Mouse (Mus musculus): ENCODE data around the gene Sgms1.

Sgms1 gene

DNA sequence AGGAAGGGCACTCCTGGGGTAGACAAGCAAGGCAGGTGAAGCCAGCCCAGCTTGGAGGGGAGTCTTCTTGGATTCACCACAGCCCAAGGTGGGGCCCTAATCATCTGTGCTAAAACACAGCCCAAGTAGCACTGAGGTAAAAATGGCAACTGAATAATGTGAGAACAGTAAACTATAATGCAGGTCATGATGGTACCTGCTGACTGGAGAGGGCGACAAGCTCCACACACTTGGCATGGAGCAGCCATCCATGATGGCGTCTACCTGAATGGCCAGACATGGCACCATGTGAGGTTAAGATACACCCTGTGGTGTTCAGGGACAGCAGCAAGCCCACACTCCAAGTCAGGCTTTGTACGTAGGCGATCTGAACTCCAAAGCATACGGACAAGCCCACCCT is 190.4 kb downstream of the Sgms1 start:
- DNase-seq: no peak

DNA sequence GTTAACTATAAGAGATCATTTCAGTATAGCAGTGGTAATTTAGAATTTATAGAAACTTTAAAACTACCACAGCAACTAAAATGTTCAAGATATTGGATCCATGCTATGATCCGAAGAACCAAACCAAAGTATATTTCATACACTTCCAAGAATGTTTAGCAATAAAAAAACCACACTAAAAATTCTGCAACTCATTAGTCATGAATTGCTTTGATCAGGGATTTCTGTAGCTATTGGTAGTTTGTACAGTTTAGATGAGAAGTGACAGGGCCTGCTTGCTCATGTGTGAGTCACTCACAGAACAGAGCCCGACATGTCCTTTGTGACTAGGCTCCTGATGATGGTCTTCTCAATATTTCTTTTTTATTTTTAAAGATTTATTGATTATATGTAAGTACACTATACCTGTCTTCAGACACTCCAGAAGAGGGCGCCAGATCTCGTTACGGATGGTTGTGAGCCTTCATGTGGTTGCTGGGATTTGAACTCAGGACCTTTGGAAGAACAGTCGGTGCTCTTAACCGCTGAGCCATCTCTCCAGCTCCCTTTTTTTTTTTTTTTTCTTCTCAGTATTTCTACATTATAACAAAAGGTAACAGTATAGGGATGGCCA is 190.9 kb downstream of the Sgms1 start:
- no peak for DNase-seq

DNA sequence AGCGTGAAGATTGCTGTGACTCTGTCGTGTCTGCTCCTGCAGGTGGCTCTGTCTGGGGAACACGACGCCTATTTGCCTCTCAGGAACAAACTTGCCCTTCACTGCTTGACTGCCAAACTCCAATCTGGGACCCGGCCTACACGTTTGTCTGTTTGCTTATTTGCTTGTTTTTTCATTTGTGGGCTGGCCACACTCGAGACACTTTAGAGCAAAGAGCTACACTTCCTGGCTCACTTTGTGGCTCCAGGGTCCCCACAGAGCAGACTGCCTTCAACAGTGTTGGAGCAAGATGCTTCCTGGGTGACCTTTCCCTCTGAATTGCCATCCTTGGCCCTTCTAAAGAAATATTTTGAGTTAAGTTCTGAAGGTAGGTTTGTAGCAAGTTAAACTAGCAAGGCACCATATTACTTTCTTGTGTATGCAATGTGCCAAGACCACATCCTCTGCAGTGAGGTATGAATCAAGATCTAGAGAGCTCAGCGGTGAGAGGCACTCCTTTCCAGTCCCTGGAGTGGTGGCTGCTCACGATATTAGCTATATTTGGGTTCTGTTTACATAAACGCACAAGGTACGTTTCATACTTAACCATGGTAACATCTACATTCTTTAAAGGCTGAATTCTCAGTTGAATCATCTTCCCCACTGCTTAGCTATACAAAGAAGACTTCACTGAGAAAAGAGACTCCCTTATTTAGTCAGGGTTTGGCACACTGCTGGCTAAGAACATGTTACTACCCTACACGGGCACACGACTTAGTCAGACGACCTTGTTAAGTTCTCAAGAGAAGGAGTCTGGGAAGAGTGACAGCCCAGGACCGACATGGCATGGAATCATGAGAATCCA is 192.3 kb downstream of the Sgms1 start:
- DNase-seq: no peak

DNA sequence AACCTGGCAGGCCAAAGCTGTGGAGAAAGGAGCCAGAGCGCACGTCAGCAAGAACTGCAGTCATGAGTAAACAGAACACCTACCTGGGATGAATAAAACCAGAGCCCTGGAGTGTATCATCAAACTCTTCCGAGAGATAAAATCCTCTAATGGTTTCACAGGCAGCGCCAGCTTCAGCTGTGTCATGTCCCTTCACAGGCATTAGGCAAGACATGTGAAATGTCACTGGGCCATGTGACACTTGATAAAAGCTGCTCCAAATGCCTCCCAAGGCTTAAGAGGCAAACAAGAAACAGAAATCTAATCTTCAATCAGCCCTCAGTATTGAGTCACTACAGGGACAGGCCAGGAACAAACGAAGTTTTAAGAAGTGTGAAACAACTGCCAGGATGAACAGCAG is 193.3 kb downstream of the Sgms1 start:
- no peak for DNase-seq

DNA sequence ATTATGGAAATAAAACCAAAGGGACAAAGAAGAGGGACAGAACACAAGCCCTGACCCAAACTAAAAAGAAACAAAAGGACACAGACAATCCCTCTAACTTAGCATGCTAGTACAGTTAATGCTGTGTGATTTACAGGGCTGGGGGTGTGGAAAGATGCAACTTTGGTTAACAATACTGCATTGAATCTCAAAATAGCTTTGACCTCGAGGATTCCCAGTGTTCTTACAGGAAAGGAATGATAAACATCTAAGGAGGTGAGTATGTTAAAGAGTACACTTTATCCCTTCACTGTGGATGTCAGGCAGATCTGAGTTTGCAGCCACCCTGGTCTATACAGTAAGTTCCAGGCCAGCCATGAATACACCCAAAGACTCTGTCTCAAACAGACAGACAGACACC is 194.7 kb downstream of the Sgms1 start:
- no peak for DNase-seq

DNA sequence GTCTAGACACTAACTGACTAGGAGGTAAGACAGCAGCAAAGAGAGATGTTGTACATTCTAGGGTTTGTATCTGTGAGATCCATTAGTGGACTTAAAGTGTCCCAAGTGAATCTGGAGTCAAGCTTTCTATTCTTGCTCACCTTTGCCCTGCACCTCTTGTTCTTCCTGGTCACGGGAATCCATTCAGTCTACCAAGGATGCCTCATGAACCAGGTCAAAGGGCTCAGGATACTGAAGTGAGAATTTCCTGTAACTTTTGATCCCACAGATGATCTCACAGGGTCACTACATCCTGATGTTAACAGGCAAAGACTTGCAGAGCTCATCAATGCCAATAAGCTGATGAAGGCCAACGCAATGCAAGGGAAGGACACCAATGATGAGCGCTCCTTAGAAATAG is 195.4 kb downstream of the Sgms1 start:
- DNase-seq: no peak

DNA sequence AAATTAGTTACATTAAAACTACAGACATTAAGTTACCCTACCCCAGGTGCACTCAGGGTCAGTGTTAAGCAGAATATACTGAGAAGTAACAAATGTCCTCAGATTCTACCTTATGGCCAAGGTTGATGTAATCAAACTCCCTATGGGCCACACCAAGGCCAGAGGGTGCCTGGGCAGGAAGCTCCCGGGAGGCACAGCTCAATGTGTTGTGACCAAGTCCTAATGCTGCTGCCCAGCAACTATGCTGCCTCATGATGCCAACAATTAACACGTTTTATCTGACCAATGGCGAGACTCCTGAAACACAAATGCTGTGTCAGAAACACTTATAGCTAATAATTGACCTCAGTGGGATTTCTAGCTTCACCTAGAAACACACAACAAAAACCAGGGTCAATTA is 197.9 kb downstream of the Sgms1 start:
- DNase-seq: no peak

DNA sequence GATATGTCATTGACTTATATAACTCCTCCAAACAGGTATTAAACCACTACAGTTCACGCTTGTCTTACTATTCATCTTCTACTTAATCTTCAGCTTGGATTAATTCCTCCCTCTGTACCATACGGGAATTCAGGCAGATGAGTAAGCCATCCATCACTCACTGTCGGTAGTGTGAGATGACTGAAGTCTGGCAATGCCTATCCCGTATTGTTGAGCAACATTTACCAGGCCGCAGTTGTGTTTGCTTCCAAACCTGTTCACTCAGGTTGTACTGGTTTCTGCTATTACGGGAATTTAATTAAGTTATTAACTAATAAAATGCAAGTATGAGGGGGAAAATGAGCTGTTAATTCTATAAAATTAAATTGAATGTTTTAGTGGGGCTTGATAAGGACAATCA is 199.6 kb downstream of the Sgms1 start:
- DNase-seq: no peak

DNA sequence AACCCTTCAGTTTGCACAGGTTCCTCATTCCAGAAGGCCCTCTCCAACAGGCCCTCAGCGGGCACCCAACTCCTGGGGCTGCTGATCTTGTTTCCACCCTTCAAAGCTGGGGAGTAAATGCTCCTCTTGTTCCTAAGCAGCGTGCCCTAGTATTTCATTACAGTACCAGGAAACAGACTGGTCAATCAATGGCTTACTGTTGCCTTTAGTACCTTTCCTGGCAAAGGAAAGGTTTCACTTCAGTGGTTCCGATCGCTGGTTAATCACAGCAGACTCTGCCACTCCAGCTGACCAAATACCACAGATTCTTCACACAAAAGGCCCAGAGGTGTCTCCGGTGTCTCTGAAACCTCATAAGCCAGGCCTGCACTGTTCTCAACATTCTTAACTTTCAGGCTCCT is 200.5 kb downstream of the Sgms1 start:
- peak; percentile 57 for DNase-seq

DNA sequence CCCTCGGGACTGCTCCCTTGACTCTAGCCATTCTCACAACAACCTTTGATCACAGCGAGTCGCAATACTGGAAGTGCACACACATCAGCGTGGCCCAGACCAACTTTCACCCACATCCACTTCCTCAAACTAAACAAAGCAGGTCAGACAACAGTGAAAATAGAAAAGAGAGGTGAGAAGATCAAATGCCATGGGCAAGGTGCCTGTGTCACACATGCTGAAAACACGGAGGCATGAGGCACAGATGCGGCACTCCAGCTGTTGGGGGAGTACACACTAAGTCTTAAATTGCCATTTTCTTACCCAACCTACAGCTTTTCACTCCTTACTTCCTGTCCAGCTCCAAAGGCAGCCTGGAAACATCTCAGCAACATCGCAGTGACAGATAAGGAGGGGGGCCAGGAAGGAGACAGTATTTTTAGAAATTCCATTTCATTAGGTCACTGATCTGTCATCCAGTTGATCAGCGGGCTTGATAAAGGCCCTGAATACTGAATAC is 202.9 kb downstream of the Sgms1 start:
- peak; percentile 58 for DNase-seq

DNA sequence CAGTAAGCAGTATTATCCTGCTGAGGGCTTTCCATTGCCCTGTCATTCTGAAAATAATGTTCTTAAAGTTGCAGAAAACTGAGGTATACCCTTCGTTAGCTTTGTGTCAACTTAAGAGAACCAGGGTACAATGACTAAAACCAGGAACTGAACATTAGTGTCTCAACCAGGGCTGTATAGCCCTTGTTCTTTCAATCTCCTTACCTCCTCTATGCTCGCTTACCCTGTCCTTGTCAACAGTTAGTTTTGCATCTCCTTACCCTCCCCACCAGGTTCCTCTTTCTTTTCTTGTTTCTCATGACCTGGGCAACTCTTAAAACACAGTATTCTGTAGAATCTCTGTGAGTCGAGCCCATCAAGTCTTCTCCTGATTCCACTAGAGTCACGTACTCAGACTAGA is 206.5 kb downstream of the Sgms1 start:
- no peak for DNase-seq

DNA sequence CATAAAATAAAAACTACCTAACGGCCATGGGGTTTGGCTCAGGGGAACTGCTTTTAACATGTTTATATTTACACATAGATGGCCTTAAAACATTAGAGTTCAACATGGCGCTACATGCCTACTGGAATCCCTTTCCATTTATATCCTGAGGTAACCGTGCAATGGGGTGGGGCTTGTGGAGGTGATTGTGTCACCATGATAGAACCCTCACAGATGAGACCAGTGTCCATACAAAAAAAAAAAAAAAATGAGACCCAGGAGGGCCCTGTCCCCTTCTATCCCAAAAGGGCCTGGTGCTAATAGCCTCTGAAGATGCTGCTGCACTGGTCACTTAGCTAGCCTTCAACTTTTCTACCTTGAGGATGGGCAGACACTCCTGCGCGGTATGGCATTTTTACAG is 207.0 kb downstream of the Sgms1 start:
- no peak for DNase-seq

DNA sequence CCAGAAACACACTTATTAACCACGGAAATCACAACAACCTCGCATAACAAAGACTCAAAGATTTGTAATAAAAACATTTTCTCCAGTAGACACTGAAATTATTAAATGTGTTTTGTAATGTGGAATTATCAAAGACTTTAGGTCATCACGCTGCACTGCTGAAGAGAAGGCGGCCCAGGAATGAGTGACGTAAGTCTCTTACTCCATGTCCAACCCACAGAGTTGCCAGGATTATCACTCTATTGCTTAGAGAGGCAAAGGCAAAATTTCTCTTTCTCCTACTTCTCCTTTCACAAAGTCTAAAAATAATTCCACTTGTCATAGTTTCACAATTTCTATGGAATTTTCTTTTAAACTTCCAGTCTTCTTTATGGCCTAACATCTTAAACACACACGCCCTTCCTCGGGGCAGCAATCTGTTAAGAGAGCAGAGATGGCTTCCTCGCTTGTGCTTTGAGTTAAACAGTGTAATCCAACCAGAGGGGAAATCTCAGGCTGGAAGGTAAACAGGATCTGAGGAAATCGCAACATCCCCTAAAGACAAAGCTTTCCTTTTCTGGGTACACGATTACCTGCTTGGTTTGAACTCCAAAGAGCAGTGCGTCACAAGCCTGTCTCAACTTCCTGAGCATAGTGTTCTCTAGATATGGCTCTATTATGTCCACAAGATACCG is 207.7 kb downstream of the Sgms1 start:
- peak; percentile 58 for DNase-seq

DNA sequence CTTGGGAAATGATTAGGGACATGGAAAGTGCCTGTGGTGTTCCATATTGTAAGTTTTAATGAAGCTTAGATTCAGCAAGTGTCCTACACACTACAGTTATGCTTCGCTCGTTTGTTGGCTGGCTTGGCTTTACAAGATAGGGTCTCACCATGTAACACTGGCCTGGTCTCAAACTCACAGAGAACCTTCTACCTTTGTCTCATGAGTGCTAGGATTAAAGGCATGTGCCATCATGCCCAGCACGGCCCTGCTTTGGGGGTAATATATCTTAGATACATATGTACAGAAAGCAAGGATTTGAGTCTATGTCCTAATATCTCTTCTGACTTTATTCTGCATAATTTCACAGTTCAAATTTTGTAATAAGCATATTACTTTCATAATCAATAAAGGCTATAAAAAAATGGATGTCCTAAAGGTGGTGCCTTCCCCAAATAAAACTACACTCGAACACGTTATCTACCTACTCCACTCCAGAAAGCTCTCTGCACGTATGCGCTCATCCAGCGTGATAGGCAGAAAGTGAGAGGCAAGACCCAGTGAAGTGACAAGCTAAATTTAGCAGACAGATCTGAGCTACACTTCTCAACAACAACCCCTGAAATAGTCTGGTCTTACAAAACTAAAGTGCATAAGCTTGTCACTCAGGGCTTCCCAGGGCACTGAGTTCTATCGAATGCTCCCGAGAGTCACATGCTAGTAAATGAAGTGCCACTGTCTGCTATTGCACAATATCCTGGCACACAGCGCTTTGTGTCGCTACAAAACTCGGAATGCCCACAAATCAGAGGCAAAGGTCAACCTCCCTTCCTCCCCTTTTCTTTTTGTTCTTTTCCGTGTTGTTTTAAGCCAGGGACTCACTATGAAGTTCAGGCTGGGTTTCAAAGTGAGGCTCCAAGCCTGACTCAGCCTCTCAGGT is 208.5 kb downstream of the Sgms1 start:
- peak; percentile 77 for DNase-seq

DNA sequence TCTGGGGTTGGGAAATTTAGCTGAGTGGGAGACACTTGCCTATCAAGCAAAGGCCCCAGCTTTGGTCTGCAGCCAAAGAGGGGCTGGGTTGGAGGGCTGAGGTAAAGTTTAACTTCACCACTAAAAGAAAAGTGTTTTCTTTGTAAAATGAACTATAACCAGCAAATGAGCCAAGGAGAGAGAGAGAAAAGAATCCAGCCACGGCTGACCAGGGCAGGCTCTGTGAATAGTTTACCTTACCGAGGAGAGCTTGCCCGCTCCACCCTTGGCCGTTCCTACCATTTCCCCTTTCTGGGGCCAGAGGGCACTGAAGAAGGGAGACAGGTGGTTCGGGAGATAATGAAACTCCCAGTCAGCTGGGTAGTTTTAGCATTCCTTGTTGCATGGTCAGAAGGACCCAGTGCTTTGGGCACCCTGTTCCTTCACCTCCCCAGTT is 209.5 kb downstream of the Sgms1 start:
- DNase-seq: peak; percentile 83

DNA sequence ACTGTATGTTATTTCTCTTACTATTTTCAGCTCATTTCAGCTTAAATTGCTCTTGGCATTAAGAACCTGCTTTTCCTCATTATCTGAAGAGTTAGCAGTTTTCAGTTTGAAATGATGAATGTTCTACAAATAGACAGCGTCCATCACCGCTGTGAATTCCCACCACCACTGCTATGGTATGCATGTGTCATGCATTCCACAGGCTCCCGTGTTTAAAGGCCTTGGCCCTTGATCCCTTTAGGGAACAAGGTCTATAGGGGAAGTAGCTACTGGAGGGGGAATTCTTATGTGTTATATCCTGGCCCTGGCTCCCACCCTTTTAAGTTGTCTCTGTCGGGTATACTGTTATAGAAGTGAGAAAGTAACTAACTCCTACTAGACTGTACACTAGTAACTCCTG is 210.0 kb downstream of the Sgms1 start:
- no peak for DNase-seq

DNA sequence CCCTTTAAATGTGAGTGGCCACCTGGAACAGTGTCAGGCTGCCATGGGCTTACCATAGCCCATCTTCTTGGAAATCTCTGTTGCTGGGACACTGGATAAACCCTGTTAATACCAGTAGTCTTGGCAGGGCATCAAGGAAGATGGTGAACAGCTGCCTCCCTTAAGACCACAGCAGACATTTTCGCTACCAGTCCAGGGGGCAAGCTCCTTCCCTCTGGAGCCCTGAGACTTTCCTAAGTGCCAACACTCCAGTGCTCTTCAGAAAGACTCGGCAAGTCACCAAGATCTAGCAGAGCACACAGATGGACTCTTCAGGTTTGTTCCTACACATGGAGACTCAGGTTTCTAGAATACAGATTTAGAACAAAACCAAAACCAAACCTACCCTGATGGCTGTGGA is 211.4 kb downstream of the Sgms1 start:
- no peak for DNase-seq

DNA sequence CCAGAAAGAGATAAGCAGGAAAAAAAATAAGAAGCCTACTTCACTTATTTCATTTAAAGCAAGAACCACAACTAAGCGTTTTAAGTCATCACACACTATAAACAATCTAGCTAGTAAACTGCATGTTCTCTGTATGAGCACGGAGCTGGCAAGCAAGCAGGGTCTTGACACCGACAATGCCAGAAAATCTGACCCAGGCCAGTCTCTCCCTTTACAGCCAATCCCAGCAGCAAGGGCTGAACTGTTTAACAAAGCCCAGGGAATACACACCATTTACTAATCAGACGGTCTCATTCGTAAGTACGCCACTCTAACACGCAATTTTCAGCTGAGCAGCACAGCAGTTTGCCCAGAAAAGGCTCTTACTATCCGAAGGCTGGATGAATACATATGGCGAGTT is 213.1 kb downstream of the Sgms1 start:
- no peak for DNase-seq

DNA sequence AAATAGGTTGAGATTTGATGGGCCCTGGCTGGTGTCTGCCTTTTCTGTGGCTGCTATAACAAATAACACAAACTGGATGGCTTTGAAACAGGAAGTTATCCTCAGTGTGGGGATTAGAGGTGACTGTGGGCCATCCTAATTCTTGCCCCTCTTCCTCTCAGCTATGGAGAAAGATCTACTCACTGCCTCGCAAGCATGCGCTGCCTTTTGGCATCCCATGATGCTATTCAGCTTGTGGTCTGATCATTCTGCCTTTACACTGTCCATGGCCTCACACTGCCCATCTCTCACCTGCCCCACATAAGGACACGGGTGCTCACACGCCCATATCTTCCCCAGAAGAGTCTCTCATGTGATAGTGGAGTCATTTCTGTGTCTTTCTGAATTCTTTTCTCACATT is 213.5 kb downstream of the Sgms1 start:
- no peak for DNase-seq

DNA sequence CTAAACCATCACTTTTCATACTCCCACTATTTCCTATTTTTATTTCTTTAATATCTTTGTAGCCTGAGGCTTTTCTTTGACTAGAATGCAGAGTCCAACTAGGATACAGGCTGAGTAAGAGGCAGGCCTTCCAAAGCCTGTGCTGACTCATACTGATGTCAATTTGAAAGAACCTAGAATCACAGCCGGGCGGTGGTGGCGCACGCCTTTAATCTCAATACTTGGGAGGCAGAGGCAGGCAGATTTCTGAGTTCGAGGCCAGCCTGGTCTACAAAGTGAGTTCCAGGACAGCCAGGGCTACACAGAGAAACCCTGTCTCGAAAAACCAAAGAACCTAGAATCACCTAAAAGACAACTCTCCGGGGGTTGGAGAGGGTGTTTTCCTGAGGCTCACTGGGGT is 214.5 kb downstream of the Sgms1 start:
- no peak for DNase-seq

DNA sequence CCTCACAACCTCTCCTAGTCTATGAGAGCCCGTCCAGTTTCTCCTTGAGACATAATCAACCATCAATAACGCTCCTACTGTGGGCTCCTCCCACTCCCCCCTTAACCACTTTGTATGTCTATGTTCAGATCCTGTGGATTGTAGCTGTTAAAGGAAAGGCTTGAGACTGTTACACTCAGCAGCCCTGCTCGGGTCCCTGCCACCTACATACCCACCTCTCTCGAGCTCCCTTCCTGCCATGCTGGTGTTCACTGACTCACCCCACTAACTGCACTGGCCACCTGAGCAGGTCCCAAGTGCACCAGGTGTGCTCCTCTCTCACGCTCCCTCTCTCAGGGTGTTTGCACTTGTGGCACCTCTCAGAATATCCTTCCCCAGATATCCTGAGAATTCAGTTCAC is 215.0 kb downstream of the Sgms1 start:
- no peak for DNase-seq

DNA sequence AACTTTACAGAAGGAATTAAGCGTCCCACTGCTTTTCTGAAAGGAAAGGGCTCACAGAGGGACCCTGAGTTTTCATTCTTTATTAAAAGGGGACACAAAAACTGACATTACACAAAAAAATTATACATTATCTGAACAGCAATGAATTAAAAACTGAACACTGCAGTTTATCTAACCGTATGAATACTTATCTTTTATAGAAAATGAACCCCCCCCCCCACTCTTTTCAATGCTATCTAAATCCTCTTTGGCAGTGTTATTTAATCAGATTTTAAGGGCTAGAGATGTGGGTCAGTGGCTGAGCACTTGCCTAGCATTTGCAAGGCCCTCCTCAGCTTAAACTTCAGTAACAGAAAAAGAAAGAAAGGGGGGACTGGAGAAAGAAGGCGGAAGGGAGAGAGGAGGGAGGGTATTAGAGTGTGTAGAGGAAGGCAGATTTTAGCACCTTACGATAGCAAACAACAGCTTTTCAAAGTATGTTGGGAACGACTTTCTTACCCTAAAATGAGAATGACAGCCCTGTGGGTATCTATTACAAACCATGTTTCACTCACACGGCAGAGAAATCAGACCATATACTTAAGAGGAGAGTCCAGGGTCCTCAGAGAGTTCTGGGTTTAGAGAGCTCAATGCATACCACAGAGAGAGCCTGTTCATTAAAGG is 215.9 kb downstream of the Sgms1 start:
- no peak for DNase-seq

Data from kidney, postnatal 14 days (tissue).